Mouse (Mus musculus) left cerebral cortex, adult 8-10 months (tissue): Measurements from ENCODE around the gene Rcan1. TPM values are rescaled to one million over a fixed set of nuclear protein-coding genes. Genes with fewer than 3 reads are reported as not detected.
A peak's percentile ranks its signal among the peaks of the same experiment; 100 is the strongest.

Experiments
- DNase-seq, 2 experiments: peaks; one replicate each; pipeline ENCODE4 v3.0.0; 2022; ENCODE audit warnings: low spot score in 2 of 2
- total RNA-seq, 4 experiments: library from RNA; stranded (reverse); gene quantifications; 2 replicates each; pipeline ENCODE4 v1.2.4; 2022

Rcan1 gene
- total RNA-seq, 4 experiments from 2014 or later: 50.9 to 58.6 (median 52.5) TPM

- DNase-seq: no peak
These were observed 69.5 kb downstream of the Rcan1 start for GRCm38 (mm10) chr16:92401206-92401605.

GRCm38 (mm10) chr16:92399490-92400458 lies 70.9 kb downstream of the Rcan1 start:
- DNase-seq: peak; percentile 52 to 72

- DNase-seq: no peak
These were observed 72.0 kb downstream of the Rcan1 start for GRCm38 (mm10) chr16:92398574-92399118.

- DNase-seq: no peak
These were observed 72.7 kb downstream of the Rcan1 start for GRCm38 (mm10) chr16:92397745-92398573.

GRCm38 (mm10) chr16:92393732-92394131 lies 76.9 kb downstream of the Rcan1 start:
- no peak for DNase-seq

GRCm38 (mm10) chr16:92387692-92388091 lies 83.0 kb downstream of the Rcan1 start:
- no peak for DNase-seq

- DNase-seq: peak in 1 of 2 experiments; percentile 36
These were observed 85.6 kb downstream of the Rcan1 start for GRCm38 (mm10) chr16:92385062-92385461.

GRCm38 (mm10) chr16:92383412-92383811 lies 87.3 kb downstream of the Rcan1 start:
- DNase-seq: no peak

- peak in 1 of 2 experiments; percentile 72 for DNase-seq
These were observed 88.2 kb downstream of the Rcan1 start for GRCm38 (mm10) chr16:92382508-92382907.

GRCm38 (mm10) chr16:92381092-92381491 lies 89.6 kb downstream of the Rcan1 start:
- DNase-seq: no peak

- DNase-seq: no peak
These were observed 93.7 kb downstream of the Rcan1 start for GRCm38 (mm10) chr16:92376976-92377375.

- DNase-seq: no peak
These were observed 99.0 kb downstream of the Rcan1 start for GRCm38 (mm10) chr16:92371623-92372022.

- no peak for DNase-seq
These were observed 101.4 kb downstream of the Rcan1 start for GRCm38 (mm10) chr16:92369260-92369659.

GRCm38 (mm10) chr16:92365477-92365876 lies 105.2 kb downstream of the Rcan1 start:
- DNase-seq: no peak

- DNase-seq: no peak
These were observed 110.0 kb downstream of the Rcan1 start for GRCm38 (mm10) chr16:92360711-92361110.

GRCm38 (mm10) chr16:92359229-92359628 lies 111.4 kb downstream of the Rcan1 start, which contains the start of gene Kcne1:
TSS of gene Kcne1 (minus strand) at chr16:92359468.
- no peak for DNase-seq

- DNase-seq: no peak
These were observed 111.9 kb downstream of the Rcan1 start for GRCm38 (mm10) chr16:92358734-92359133.

GRCm38 (mm10) chr16:92357566-92357965 lies 113.1 kb downstream of the Rcan1 start:
- no peak for DNase-seq

GRCm38 (mm10) chr16:92357023-92357422 lies 113.6 kb downstream of the Rcan1 start:
- no peak for DNase-seq

- DNase-seq: no peak
These were observed 114.7 kb downstream of the Rcan1 start for GRCm38 (mm10) chr16:92355982-92356381.

GRCm38 (mm10) chr16:92355366-92355765 lies 115.3 kb downstream of the Rcan1 start:
- no peak for DNase-seq

- DNase-seq: no peak
These were observed 116.8 kb downstream of the Rcan1 start for GRCm38 (mm10) chr16:92353897-92354296.
